Mouse (Mus musculus): ENCODE data around the gene Smarcal1.

DNA sequence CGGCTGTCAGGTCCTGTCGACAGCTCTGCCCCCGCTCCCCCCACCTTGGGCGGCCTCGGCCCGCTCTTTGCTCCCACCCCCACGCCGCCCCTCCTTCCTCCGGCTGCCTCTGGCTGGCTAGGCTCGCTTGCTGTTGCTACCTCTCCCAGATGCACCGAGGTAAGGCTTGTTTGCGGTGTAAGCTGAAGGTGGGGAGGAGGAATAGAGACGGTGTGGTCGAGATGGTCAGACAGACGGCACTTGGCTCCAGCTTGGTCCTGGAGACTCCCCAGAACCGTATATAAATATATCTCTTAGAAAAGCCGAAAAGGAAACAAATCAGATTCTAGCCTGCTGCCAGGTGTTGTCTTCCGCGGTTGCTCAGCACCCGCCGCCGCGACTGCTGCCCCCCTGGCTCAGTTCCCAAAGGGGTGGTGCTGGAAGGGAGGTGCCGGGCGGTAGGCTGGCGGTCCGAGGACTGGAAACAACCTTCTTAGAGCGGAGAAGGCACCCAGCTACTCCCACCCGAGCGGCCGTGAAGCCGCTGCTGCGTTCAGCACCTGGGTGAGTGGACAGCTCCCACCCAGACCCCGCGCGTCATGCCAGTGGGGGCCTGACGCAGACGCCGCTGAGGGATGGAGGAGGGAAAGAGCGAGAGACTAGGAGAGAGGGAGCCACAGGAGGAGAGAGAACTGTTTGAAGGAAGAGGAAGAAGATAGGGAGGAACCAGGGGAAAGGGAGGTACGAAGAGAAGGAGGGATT, 46.3 kb upstream of the Smarcal1 start, which contains the start of gene March4:
- TF ChIP-seq POLR2AphosphoS2 (IDR thresholded peaks at IDR 0.05; ENCODE audit: low read length) (no peak), ZMIZ1 (IDR thresholded peaks at IDR 0.05; ENCODE audit: low read depth, low read length) (no peak), POLR2A (IDR thresholded peaks at IDR 0.05; ENCODE audit: control insufficient read depth in 1 of 2, insufficient read depth in 1 of 2, low read depth in 1 of 2, low read length in 2 of 2, poor library complexity in 1 of 2) (no peak), USF1 (IDR thresholded peaks at IDR 0.05; ENCODE audit: low read depth, low read length) (no peak), MYC (IDR thresholded peaks at IDR 0.05; ENCODE audit: low read depth, low read length) (no peak), CTCF (IDR thresholded peaks at IDR 0.05 in 2 of 3, conservative IDR thresholded peaks at IDR 0.05 in 1 of 3; ENCODE audit: control insufficient read depth in 1 of 3, insufficient read depth in 1 of 3, low read depth in 2 of 3, low read length in 3 of 3, poor library complexity in 1 of 3, severe bottlenecking in 1 of 3) (no peak), HCFC1 (IDR thresholded peaks at IDR 0.05; ENCODE audit: low read depth, low read length) (no peak), GATA1 (IDR thresholded peaks at IDR 0.05; ENCODE audit: low read depth, low read length) (no peak)
